Mouse (Mus musculus): ENCODE measurements around the gene Olfr1206. TPM values are rescaled to one million over a fixed set of nuclear protein-coding genes. Genes with fewer than 3 reads are reported as not detected.

Gene Olfr1206
- polyA plus RNA-seq (2014; fragmentation: Nextera tagmentation; extraction: Ambion mirVana): not detected in 2 replicates

- Histone ChIP-seq H3K27ac (ENCODE audit: low read length) (no peak within 1 kb of the TSS), H3K4me1 (ENCODE audit: control insufficient read depth, insufficient read depth, low read length) (no peaks in the 10 kb centered on the region), H3K4me3 (ENCODE audit: low read depth, low read length) (no peak within 1 kb of the TSS), H3K4me2 (replicated peaks; ENCODE audit: low read depth, low read length) (no peak within 1 kb of the TSS), H3K9ac (replicated peaks; ENCODE audit: low read depth, low read length) (no peak within 1 kb of the TSS), H3K36me3 (ENCODE audit: control insufficient read depth, insufficient read depth, low read length) (no peaks in the 10 kb centered on the region), H3K27me3 (ENCODE audit: control insufficient read depth, insufficient read depth, low read length) (no peaks in the 10 kb centered on the region), H3K9me3 (ENCODE audit: control insufficient read depth, low read depth, low read length) (no peaks in the 10 kb centered on the region)
- no peak for ATAC-seq (ENCODE audit: insufficient number of reproducible peaks, insufficient read depth, low FRiP score, low read depth)
- WGBS: 79% methylated on average over 2 of the region's 2 CpGs
Measured at GRCm38 (mm10) chr2:88862931-88863330, at the start of gene Olfr1206. Gene Olfr1206, plus strand, starts transcription at chr2:88863231.

- Histone ChIP-seq H3K9me3 (ENCODE audit: control insufficient read depth, low read depth, low read length) (no peaks in the 10 kb centered on the region), H3K9ac (replicated peaks; ENCODE audit: low read depth, low read length) (no peak within 1 kb of the TSS), H3K4me2 (replicated peaks; ENCODE audit: low read depth, low read length) (no peak within 1 kb of the TSS), H3K4me3 (ENCODE audit: low read depth, low read length) (no peak within 1 kb of the TSS), H3K27me3 (ENCODE audit: control insufficient read depth, insufficient read depth, low read length) (no peaks in the 10 kb centered on the region), H3K27ac (ENCODE audit: low read length) (no peak within 1 kb of the TSS), H3K4me1 (ENCODE audit: control insufficient read depth, insufficient read depth, low read length) (no peaks in the 10 kb centered on the region), H3K36me3 (ENCODE audit: control insufficient read depth, insufficient read depth, low read length) (no peaks in the 10 kb centered on the region)
- ATAC-seq (ENCODE audit: insufficient number of reproducible peaks, insufficient read depth, low FRiP score, low read depth): no peak
- WGBS: 77% methylated on average over 1 of the region's 1 CpGs
Measured at GRCm38 (mm10) chr2:88814196-88814595, 48.8 kb upstream of the Olfr1206 start, which contains the start of gene Olfr1202. Gene Olfr1202, plus strand, starts transcription at chr2:88814496.

DNA sequence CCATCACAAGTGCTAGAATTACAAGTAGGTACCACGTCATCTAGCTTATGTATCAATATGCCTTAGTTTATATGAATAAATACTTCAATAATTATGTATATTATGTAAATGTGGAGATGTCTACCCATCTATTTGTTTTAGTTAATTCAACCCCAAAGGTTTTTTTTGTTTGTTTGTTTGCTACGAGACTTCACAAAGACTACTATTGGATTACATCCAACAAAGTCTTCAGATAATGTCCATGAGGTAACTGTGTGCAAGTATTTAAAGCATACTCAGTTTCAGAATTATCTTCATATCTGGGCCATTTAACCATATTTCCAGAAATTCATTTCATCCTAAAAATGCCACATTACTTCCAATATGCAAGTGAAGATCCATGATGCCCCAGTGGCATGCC lies 33.6 kb upstream of the Olfr1206 start, which contains the start of gene Olfr1205:
Olfr1205 (plus strand) TSS at position 301 of the 400 bp plus-strand sequence.
- no peaks in the 10 kb centered on the region for H3K27me3 ChIP-seq (ENCODE audit: control insufficient read depth, insufficient read depth, low read length)
- no peaks in the 10 kb centered on the region for H3K4me1 ChIP-seq (ENCODE audit: control insufficient read depth, insufficient read depth, low read length)
- no peaks in the 10 kb centered on the region for H3K9me3 ChIP-seq (ENCODE audit: control insufficient read depth, low read depth, low read length)
- no peak within 1 kb of the TSS for H3K9ac ChIP-seq (replicated peaks; ENCODE audit: low read depth, low read length)
- no peak within 1 kb of the TSS for H3K4me3 ChIP-seq (ENCODE audit: low read depth, low read length)
- no peaks in the 10 kb centered on the region for H3K36me3 ChIP-seq (ENCODE audit: control insufficient read depth, insufficient read depth, low read length)
- H3K27ac ChIP-seq (ENCODE audit: low read length): no peak within 1 kb of the TSS
- WGBS: 88% methylated on average over 2 of the region's 2 CpGs
- ATAC-seq (ENCODE audit: insufficient number of reproducible peaks, insufficient read depth, low FRiP score, low read depth): no peak
- H3K4me2 ChIP-seq (replicated peaks; ENCODE audit: low read depth, low read length): no peak within 1 kb of the TSS

GRCm38 (mm10) chr2:88838477-88838876 lies 24.6 kb upstream of the Olfr1206 start:
- H3K4me3 ChIP-seq (ENCODE audit: low read depth, low read length): no peak overlapping the region
- no peaks in the 10 kb centered on the region for H3K27me3 ChIP-seq (ENCODE audit: control insufficient read depth, insufficient read depth, low read length)
- 30% methylated on average over 2 of the region's 2 CpGs for WGBS
- ATAC-seq (ENCODE audit: insufficient number of reproducible peaks, insufficient read depth, low FRiP score, low read depth): no peak
- no peaks in the 10 kb centered on the region for H3K4me1 ChIP-seq (ENCODE audit: control insufficient read depth, insufficient read depth, low read length)
- no peak overlapping the region for H3K9ac ChIP-seq (replicated peaks; ENCODE audit: low read depth, low read length)
- H3K36me3 ChIP-seq (ENCODE audit: control insufficient read depth, insufficient read depth, low read length): no peaks in the 10 kb centered on the region
- no peak overlapping the region for H3K27ac ChIP-seq (ENCODE audit: low read length)
- H3K4me2 ChIP-seq (replicated peaks; ENCODE audit: low read depth, low read length): no peak overlapping the region
- no peaks in the 10 kb centered on the region for H3K9me3 ChIP-seq (ENCODE audit: control insufficient read depth, low read depth, low read length)

GRCm38 (mm10) chr2:88848992-88849391 lies 14.0 kb upstream of the Olfr1206 start, which contains the start of gene Olfr1204:
Gene Olfr1204, plus strand, starts transcription at chr2:88849292.
- no peak for ATAC-seq (ENCODE audit: insufficient number of reproducible peaks, insufficient read depth, low FRiP score, low read depth)
- Histone ChIP-seq H3K4me1 (ENCODE audit: control insufficient read depth, insufficient read depth, low read length) (no peaks in the 10 kb centered on the region), H3K4me2 (replicated peaks; ENCODE audit: low read depth, low read length) (no peak within 1 kb of the TSS), H3K4me3 (ENCODE audit: low read depth, low read length) (no peak within 1 kb of the TSS), H3K9ac (replicated peaks; ENCODE audit: low read depth, low read length) (no peak within 1 kb of the TSS), H3K36me3 (ENCODE audit: control insufficient read depth, insufficient read depth, low read length) (no peaks in the 10 kb centered on the region), H3K27ac (ENCODE audit: low read length) (no peak within 1 kb of the TSS), H3K9me3 (ENCODE audit: control insufficient read depth, low read depth, low read length) (no peaks in the 10 kb centered on the region), H3K27me3 (ENCODE audit: control insufficient read depth, insufficient read depth, low read length) (no peaks in the 10 kb centered on the region)
- WGBS: 89% methylated on average over 1 of the region's 1 CpGs

- Histone ChIP-seq H3K9me3 (ENCODE audit: control insufficient read depth, low read depth, low read length) (no peaks in the 10 kb centered on the region), H3K36me3 (ENCODE audit: control insufficient read depth, insufficient read depth, low read length) (no peaks in the 10 kb centered on the region), H3K9ac (replicated peaks; ENCODE audit: low read depth, low read length) (no peak within 1 kb of the TSS), H3K4me3 (ENCODE audit: low read depth, low read length) (no peak within 1 kb of the TSS), H3K4me1 (ENCODE audit: control insufficient read depth, insufficient read depth, low read length) (no peaks in the 10 kb centered on the region), H3K27ac (ENCODE audit: low read length) (no peak within 1 kb of the TSS), H3K4me2 (replicated peaks; ENCODE audit: low read depth, low read length) (no peak within 1 kb of the TSS), H3K27me3 (ENCODE audit: control insufficient read depth, insufficient read depth, low read length) (no peaks in the 10 kb centered on the region)
- ATAC-seq (ENCODE audit: insufficient number of reproducible peaks, insufficient read depth, low FRiP score, low read depth): no peak
Measured at GRCm38 (mm10) chr2:88902211-88902610, 39.2 kb downstream of the Olfr1206 start, which contains the start of gene Olfr1208. Gene Olfr1208, minus strand, starts transcription at chr2:88902311.

GRCm38 (mm10) chr2:88915057-88915456 lies 52.0 kb downstream of the Olfr1206 start, which contains the start of gene Olfr1209:
Gene Olfr1209, minus strand, starts transcription at chr2:88915157.
- ATAC-seq (ENCODE audit: insufficient number of reproducible peaks, insufficient read depth, low FRiP score, low read depth): no peak
- WGBS: 91% methylated on average over 3 of the region's 3 CpGs
- Histone ChIP-seq H3K4me3 (ENCODE audit: low read depth, low read length) (no peak within 1 kb of the TSS), H3K4me1 (ENCODE audit: control insufficient read depth, insufficient read depth, low read length) (no peaks in the 10 kb centered on the region), H3K4me2 (replicated peaks; ENCODE audit: low read depth, low read length) (no peak within 1 kb of the TSS), H3K36me3 (ENCODE audit: control insufficient read depth, insufficient read depth, low read length) (no peaks in the 10 kb centered on the region), H3K9ac (replicated peaks; ENCODE audit: low read depth, low read length) (no peak within 1 kb of the TSS), H3K9me3 (ENCODE audit: control insufficient read depth, low read depth, low read length) (no peaks in the 10 kb centered on the region), H3K27me3 (ENCODE audit: control insufficient read depth, insufficient read depth, low read length) (no peaks in the 10 kb centered on the region), H3K27ac (ENCODE audit: low read length) (no peak within 1 kb of the TSS)

Measured in stomach, embryonic 14.5 days (tissue).